Mouse (Mus musculus): ENCODE results near the gene Ncf4. TPM values are rescaled to one million over a fixed set of nuclear protein-coding genes. Genes with fewer than 3 reads are reported as not detected.

Ncf4 gene
- 1 to 10 TPM; 2.0 to 2.8 TPM for total RNA-seq (2021)
- long read RNA-seq, experiment 1, partial matches to known transcripts: 0 of 1 reads
- long read RNA-seq, experiment 1, other reads (novel, unspliced or antisense): 0 of 1 reads
- long read RNA-seq, experiment 2, partial matches to known transcripts: 0 of 4 reads
- long read RNA-seq, experiment 2, other reads (novel, unspliced or antisense): 0 of 4 reads

DNA sequence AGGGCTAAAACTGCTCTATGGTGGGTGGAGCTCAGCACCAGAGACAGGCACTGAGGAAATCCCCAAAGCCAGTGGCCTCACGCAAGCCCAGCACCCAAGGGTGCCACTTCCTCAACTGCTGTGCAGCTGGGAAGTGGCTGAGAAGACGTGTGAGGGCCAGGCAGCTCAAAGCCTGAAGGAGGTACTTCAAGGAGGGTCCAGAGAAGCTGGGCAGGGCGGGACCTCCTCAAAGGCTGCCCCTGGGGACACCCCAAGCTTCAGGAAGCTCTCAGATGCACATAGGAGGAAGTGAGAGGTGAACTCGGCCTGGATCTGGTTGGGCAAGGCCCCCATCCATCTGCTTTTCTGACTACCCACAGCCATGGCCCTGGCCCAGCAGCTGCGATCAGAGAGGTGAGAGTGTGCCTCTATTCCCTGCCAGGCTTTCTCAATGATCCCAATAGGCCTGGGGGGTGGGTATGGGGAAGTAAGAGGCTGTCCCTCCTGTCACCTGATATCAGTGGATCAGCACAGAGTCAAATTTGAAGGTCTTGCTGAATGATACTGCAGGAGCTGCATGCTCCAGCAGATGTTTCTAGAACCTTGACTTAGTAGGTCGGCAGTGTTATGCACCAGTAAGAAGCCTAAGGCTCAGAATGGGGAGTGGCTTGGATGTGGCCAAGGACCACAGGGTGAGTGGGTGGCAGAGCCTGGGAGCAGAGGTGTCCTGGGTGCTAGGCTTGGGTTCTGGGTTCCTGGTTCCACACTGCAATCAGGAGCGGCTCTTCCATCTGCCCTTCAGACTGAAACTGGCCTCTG, at the start of gene Ncf4:
Ncf4 (plus strand) TSS at position 107 of the 798 bp plus-strand sequence.
- DNase-seq: peak; percentile 33 to 77

DNA sequence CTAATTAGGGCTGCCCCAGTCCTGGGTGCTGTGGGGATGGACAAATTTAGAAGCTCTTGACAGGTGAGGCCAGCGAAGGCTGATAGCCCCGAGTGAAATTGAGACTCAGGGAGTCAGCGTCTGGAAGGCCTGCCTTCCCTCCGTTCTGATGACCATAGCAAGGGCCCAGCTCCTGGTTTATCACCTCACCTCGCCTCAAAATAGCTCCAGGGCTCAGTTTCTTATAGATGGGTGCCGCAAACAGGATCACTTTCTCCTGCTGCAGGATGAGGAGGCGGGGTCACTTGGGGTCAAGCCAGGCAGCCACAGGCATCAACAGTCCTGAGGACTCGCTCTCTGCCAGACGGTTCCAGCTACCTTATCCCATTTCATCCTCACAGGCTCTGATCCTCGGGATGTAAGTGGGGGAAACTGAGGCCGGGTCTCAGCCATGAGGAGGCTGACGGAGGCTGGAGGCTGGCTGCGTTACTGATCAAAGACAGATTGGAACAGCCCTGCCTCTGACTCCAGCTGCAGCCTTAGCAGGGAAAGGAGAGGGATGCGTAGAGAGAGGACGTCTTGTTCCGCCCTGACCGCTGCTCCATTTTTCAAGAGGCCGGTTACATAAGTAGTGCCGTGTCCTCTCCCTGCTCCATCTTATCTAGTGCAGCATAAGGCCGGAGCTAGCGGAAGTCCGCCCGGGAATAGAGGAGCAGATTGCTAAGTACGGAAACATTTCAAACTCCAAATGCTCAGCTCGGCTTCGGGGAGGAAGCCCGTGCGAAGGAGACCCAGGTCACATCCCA, 49.3 kb upstream of the Ncf4 start:
- DNase-seq: peak; percentile 23 to 47

DNA sequence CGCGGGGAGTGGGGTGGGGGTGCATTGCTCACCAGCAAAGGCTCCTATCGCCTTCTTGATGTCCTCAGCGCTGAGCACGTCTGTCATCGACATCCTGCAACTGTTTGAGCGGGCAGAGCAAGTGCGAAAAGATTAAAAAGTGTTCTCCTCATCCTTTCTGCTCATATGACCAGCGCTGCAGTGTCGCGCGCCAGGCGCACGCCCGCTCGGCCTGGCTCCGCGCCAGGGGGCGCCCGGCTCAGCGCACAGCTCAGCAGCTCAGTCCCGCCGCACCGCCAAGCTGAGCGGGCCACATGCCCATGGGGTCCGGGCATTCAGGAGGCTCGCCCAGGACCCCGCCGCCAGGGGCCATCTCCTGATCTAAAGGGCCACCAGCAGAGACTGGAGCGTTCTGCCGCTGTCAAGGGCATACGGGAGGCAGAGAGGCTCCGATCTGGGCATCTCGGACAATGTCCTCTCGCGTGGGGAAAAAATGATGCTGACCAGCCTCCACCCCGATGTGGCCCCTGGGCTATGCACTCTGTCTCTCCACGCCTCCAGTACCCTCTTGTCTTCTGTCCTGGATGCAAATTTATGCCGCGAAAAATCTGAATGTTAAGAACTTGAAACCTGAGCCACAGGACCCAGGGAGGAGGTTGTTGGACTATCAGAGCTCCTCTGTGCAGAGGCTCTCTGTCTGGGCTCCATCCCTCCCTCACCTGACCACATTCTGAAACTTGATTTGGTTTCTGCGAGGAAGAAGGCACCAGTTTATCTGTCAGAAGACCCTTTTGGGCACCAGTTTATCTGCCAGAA, 40.4 kb upstream of the Ncf4 start:
- DNase-seq: peak in 1 of 2 experiments; percentile 29

DNA sequence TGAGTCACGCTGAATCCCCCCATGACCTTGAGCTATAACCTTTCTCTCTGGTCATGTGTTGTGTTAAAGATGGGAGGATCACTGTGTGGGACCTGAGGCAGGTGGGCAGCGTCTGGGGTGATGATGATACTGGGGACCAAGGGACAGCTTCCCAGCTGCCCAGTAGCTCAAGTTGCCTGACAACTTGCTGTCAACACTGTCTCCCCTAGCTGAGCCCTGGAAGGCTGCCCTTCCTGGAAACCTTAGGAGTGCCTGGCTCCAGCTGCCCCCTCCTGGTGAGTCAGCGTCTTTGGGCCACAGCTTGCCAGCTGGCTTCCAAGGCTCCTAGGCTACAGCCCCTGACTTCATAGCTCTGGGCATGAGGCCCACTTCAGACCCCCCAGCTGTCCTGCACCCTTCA, 39.4 kb upstream of the Ncf4 start:
- DNase-seq: peak; percentile 24 to 31

DNA sequence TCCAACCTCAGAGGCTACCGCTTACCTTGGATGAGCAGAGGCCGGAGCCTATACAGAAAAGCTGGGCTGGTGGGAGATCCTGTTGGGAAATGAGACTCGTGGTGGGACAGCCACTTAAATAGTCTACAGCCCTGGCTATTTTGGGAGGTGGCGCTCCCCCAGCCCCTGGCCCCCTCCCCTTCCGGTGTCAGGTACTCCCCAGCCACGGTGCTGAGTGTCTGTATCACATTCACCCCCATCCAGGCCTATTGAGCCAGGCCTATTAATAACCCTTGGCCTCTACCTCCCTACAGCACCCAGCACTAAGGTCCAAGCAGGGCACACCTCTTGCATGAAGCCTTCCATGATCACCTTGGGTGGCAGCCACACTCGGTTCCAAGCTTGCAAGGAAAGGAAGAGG, 38.3 kb upstream of the Ncf4 start, which contains the start of gene Pvalb:
Pvalb (minus strand) TSS at position 89 of the 400 bp plus-strand sequence.
- no peak for DNase-seq

DNA sequence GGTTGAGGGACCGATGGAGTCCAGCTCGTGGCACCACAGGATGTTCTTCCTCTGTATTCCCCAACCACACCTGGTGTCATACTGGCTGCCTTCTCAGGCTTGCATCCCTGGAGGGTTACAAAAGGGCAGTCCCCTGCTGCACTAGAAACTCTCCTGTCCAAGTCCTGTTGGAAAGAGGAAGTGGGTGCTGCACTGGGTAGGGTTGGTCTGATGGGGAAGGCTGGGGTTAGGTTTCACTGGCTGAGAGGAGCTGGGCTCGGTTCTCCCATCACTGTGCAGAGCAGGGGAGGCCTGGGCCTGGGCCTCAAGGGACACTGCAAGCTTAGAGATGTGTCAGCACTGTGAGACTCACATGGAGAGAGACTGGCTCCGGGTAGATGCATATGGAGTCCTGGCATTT, 34.4 kb upstream of the Ncf4 start:
- DNase-seq: no peak

DNA sequence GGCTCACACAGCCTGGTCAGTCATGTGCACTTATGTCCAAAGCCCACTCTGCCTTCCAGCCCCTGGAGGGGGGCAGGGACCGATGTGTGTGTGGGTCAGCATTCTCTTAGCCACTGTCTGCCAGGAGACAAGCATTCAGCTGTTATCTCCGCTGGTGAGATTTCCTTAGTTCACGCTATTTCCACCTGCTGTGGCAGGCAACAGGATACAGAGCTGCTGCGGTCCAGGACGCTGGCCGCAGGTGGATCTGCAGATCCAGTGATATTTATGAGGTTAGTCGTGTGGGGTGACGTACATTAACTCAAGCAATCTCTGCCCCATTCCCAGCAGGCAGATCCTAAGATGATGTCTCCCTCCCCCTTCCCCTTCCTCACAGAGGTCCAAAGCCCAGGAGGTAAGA, 33.2 kb upstream of the Ncf4 start:
- no peak for DNase-seq

DNA sequence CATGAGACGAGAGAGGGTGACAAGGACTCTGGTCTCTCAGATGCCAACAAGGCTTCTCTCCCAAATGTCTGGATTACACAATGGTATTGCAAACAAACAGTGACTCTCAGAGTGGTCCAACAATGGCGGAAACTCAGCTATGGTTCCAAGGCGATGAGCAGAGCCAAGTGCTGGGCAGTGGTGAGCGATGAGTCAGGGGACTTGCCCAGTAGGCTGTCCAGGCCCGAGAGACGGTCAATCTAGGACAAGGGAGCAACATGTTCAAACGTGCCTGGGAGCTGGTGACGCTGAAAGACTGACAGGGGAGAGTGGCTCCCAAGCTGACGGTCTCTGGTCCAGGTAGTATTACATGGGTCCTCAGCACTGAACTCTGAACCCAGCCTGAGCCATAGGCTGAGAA, 29.3 kb upstream of the Ncf4 start:
- no peak for DNase-seq

DNA sequence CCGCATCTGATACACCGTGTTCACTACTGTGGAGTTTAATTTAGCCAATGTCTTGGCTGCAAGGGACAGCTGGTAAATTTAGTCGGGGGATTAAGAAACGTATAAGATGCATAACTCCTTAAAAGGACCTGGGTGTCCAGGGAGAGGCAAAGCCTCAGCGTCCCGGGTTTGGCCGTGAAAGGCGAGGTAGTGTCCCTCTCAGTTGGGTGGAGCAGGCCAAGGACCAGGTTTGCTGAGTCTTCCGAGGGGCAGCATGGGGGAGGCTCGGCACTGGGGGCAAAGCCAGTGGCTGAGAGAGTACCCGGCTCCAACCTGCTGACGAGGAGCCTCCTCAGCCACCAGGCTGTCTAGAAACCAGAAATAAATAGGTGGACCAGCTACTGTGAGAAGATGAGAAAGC, 16.8 kb upstream of the Ncf4 start:
- DNase-seq: no peak

DNA sequence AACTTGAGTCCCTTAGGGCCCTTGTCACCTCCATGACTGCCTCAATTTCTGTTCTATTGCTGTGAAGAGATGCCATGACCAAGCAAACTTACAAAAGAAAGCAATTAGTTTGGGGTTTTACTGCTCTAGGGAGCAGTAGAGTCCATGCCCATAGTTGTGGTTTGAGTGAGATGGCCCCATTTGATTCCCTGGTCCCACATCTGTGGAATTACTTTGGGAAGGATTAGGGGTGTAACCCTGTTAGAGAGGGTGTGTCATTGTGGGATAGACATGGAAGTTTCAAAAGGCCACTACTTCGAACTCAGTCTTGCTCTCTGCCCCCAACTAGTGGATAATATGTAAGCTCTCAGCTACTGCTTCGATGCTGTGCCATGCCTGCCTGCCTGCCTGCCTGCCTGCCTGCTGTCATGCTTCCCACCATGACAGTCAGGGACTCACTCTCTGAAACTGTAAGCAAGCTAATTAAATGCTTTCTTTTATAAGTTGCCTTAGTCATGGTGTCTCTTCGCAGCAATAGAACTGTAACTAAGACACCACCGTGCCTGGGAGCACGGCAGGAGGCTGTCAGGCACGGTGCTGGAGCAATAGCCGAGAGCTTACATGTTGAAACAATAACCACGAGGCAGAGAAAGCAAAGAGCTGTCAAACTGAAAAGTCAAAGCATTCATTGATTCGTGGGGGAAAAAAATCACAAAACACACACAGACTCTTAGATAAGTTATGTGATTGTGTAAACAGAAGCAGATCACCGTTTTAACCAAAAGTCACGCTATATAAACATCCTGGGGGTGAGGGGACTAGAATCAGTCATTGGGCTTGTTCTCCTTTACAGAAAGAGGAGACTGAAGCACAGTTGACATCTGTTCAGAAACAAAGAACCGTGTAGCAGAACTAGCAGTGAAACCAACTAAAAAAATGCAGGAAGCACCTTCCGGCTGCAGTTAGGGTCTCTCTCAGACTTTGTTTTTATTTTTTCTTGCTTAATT, 13.0 kb upstream of the Ncf4 start:
- DNase-seq: no peak

DNA sequence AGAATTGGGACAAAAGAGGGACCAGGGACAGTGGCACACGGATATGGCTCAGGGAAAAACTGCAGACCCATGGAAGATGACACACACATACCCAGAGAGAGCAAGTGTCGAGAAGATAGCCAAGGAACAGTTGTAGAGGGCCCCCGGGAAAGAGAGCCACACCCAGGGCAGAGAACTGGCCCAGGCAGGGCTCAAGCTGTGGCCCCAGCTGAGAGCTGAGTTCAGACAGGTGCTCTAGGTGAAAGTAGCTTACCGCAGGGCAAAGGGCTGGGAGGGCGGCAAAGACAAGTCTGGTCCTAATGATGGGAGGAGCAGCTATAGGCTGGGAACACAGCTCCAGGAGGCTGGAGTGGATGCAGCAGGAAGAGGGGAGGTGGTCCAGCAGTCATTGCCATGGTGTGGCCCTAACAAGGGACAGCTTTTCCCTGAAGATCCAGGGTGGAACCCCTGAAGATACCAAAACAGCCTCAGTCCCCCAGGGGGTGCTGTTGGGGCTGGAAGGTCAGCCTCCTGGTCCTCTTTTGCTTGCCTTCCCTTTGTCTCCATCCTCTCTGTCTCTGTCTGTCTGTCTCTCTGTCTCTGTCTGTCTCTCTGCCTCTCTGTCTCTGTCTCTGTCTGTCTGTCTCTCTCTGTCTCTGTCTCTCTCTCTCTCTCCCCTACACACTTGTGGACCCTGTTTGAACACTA, 9.6 kb upstream of the Ncf4 start:
- no peak for DNase-seq

DNA sequence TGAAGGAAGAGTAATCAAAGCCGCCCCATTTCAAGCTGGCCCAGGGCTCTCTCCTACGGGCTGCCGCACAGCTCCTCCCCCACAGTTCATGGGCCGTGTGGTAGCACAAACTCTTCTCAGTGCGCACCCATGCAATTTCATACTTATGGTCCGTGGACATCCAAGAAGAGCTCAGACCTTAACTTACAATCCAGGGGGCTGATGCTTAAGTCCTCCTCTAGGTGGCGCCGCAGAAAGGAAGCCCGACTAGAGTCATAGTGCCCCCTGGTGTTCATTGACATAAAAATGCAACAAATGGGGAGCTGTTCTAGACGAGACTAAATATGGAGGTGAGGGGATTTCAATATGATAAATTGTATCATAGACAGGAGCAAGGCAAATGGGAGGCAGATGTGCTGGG, 5.1 kb upstream of the Ncf4 start:
- DNase-seq: peak; percentile 53 to 80

DNA sequence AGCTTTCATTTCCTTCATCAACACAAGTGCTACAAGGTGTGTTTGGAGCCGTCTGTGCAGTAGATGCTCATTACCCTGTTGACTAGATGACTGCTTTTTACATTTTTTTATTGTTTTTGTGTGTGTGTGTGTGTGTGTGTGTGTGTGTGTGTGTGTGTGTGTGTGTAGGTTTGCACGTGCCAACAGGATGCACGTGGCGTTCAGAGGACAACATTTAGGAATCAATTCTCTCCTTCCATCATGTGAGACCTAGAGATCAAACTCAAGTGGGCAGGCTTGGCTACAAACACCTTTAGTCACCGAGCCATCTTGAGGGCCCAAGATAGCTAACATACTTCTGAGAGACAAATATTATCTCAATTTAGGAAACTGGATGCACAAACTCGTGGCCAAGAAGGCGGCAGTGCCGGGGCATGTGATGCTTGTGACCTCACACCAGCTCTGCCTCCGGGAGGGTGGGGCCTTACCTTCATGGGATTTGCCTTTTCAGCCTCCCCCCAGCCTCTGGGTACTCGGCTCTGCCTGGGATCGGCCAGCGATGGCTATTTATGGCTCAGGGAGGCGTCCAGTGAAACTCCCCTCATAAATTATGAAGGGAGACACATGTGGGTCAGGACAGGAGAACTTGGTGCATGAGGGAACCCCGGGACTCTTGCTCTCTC, 4.5 kb upstream of the Ncf4 start:
- DNase-seq: no peak

DNA sequence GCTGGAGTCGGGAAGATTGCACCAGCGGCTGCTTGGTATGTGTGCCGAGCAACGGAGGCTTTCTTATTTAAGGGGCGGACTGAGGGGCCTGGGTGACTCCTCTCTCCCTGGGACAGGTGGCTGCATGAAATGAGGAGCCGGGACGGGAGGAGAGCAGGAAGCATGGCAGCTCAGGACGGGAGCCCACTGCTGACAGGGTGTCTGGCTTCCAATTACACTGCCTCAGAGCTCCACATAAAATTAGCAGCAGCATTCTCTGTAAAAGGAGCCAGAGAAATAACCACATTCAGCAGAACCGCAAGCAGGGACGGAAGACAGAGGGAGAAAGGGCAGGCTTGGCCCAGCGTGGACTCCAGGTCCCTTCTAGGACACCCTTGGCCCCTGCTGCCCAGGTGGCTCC, 3.3 kb upstream of the Ncf4 start:
- no peak for DNase-seq

DNA sequence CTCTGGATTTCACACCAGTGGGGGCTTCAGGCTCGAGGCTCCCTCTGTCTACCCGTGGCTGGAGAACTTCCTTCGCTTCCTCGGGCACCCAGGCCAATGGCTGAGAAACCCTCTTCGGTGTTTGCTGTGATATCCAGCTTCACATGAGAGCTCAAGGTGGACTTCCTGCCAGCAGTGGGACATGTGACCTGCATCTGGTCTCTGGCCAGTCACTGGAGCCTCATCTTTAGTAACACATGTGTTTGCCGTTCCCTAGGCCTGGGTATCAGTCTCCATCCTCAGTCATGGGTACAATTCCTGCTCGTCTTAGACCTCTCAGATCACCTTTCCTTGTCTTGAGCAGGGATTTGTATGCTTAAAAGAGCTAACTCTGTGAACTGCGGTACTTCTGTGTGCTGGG, 1.5 kb upstream of the Ncf4 start:
- DNase-seq: peak in 1 of 2 experiments; percentile 36

DNA sequence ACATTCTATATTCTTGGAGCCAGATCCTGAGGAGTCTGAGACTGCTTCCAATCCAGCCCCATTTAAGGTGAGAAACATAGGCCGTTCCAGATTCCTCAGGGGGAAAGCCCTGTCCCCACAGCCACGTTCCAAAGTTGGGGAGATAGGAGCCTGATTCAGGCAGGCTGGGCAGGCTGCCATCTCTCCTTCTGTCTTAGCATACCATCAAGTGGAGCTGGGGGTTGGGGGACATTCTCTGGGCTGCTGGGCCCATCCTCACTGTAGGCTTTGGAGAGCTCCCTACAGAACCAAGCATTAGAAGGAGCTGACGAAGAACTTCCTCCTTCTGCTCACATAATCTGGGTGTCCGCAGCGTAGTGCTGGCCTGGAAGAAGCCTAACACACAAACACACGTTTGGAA, 827 bp upstream of the Ncf4 start:
- no peak for DNase-seq

DNA sequence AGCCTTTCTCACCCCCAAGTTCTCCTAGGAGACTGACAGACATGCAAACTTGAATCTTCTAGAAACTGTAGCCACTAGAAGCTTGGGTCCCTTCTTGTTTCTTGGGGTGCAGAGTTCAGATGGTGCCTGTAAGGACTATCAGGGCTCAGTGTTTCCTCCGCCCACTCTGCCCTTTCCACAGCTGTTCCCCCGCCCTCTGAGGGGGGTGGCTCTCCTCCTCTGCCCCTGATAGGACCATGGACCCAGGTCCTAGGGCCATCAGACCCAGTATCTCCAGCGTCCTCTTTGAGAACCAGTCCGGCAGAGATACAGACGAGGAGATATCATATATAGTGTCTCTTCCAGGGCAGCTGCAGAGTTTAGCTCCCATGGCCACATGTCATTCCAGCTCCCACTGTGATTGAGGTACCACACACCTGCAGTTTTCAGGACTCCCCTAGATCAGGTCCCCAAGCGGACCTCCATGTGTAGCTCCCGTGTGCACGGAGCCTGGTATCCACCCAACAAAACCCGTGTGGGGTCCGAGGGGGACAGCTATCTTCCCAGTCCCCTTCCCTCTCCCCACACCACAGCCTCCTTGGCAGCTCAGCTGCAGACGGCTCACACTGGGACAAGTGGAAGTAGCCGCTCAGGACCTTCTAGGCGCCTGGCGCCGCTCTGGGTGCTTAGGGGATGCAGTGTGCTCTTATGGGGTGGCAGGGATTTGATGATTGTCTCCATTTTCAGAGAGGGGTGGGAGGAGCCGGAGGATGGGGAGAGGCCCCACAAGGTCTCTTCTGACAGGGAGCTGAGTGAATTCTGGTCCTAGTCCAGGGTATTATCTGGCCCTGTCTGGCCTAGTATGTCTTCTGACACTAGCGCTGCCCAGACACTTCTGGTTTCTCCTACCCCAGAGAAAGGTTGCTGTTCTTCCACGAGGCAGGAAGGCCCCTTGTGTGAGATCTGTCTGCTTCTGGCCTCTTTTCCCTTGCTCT, 1.8 kb downstream of the Ncf4 start:
- DNase-seq: no peak

DNA sequence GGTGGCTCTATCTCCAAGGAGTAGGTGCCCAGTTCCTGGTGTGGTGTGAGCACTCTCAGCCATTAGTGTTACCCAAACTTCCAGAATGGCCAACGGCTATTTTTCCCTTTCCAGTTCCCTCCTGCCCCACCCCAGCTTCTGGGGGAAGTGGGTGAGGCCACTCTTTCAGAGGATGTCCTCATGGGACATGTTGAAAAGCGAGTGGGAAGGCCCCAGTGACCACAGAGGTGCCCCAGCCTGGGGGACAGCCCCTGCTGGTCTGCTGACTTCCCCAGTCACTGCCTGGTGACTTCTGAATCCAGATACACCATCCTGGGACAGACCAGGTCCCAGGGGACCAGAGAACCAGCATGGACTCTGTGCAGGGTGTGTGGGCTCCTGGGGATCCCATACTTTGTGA, 3.1 kb downstream of the Ncf4 start:
- DNase-seq: no peak

DNA sequence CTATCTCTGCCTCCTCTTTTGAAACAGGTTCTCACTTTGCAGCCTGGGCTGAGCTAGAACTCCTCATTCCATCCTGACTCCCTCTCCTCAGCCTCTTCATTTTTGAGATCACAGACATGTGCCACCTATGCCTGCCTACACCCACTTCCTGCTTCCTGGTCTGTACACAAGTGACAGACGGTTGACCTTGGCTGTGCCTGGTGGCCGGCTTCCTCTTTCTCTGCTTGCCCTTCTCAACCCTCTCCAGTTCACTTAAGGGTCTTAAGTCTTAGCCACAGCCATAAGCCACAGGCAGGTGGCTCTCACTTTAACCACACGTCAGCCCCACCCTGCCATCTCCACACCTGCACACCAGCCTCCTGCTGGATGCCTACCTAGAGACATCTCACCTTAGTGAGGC, 3.8 kb downstream of the Ncf4 start:
- peak in 1 of 2 experiments; percentile 49 for DNase-seq

All from heart, adult 18-20 months (tissue).